Mouse (Mus musculus): ENCODE results near the gene Tunar. TPM values are rescaled to one million over a fixed set of nuclear protein-coding genes. Genes with fewer than 3 reads are reported as not detected.
A peak's percentile ranks its signal among the peaks of the same experiment; 100 is the strongest.

Tunar gene
- polyA plus RNA-seq, 1 experiment from 2014 or later = 0.21 TPM

GRCm38 (mm10) chr12:105398172-105398571 lies 64.5 kb downstream of the Tunar start:
- no peaks in the 10 kb centered on the region for H3K36me3 ChIP-seq (ENCODE audit: insufficient read depth)
- no peak overlapping the region for H3K27ac ChIP-seq (ENCODE audit: low read depth)
- 0 out of 2 replicates have a peak, but pooled peaks cover 3% of the 10 kb centered on the region for H3K4me1 ChIP-seq (ENCODE audit: insufficient read depth)
- H3K9ac ChIP-seq = no peak overlapping the region
- no peak overlapping the region for H3K4me2 ChIP-seq
- ATAC-seq (ENCODE audit: insufficient read depth) = 0 out of 2 replicates have a peak, but pooled peaks have one; percentile 14
- H3K9me3 ChIP-seq (ENCODE audit: low read depth, low read length) = peaks cover 7% of the 10 kb centered on the region; the same call in 1 of the 2 replicates
- TF ChIP-seq CTCF (IDR thresholded peaks at IDR 0.05; ENCODE audit: low read depth) = no peak
- no peaks in the 10 kb centered on the region for H3K27me3 ChIP-seq (ENCODE audit: insufficient read depth, low read length)
- 27% methylated on average over 5 of the region's 5 CpGs for WGBS
- peak; percentile 32 for DNase-seq
- H3K4me3 ChIP-seq (ENCODE audit: low read depth, low read length) = no peak overlapping the region

DNA sequence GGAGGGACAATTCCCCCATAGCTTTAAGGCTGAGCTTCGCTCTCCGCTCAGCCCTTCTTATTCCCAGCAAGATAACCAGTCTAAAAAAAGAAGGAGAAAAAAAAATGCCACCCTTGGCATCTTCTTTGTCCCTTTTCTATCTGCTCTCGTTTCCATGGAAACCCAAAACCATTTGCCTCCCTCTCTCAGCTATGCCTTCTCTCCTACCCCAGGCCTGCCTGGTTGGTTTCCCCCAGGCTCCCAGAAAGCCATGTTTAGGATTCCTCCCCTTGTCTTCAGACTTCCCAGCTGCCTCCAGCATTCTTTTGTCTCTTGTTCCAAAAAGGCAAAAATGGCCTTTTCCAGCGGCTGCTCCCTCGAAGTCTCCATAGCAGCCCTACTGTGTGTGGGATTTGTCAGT lies 70.1 kb downstream of the Tunar start:
- whole genome bisulfite sequencing = 89% methylated on average over 5 of the region's 5 CpGs
- ATAC-seq (ENCODE audit: insufficient read depth) (no peak), DNase-seq (no peak)
- Histone ChIP-seq H3K36me3 (ENCODE audit: insufficient read depth) (no peaks in the 10 kb centered on the region), H3K4me3 (ENCODE audit: low read depth, low read length) (no peak overlapping the region), H3K27ac (ENCODE audit: low read depth) (no peak overlapping the region), H3K9ac (no peak overlapping the region), H3K27me3 (ENCODE audit: insufficient read depth, low read length) (no peaks in the 10 kb centered on the region), H3K4me2 (no peak overlapping the region), H3K9me3 (ENCODE audit: low read depth, low read length) (peaks cover 7% of the 10 kb centered on the region; the same call in 1 of the 2 replicates), H3K4me1 (ENCODE audit: insufficient read depth) (no peaks in the 10 kb centered on the region)
- no peak for TF ChIP-seq CTCF (IDR thresholded peaks at IDR 0.05; ENCODE audit: low read depth)

GRCm38 (mm10) chr12:105406008-105406407 lies 72.3 kb downstream of the Tunar start:
- TF ChIP-seq CTCF (IDR thresholded peaks at IDR 0.05; ENCODE audit: low read depth) = no peak
- no peak overlapping the region for H3K9ac ChIP-seq
- H3K9me3 ChIP-seq (ENCODE audit: low read depth, low read length) = no peaks in the 10 kb centered on the region
- 53% methylated on average over 6 of the region's 6 CpGs for WGBS
- H3K36me3 ChIP-seq (ENCODE audit: insufficient read depth) = no peaks in the 10 kb centered on the region
- H3K4me2 ChIP-seq = no peak overlapping the region
- H3K27ac ChIP-seq (ENCODE audit: low read depth) = no peak overlapping the region
- DNase-seq (no peak), ATAC-seq (ENCODE audit: insufficient read depth) (no peak)
- H3K4me1 ChIP-seq (ENCODE audit: insufficient read depth) = no peaks in the 10 kb centered on the region
- no peaks in the 10 kb centered on the region for H3K27me3 ChIP-seq (ENCODE audit: insufficient read depth, low read length)
- H3K4me3 ChIP-seq (ENCODE audit: low read depth, low read length) = no peak overlapping the region

DNA sequence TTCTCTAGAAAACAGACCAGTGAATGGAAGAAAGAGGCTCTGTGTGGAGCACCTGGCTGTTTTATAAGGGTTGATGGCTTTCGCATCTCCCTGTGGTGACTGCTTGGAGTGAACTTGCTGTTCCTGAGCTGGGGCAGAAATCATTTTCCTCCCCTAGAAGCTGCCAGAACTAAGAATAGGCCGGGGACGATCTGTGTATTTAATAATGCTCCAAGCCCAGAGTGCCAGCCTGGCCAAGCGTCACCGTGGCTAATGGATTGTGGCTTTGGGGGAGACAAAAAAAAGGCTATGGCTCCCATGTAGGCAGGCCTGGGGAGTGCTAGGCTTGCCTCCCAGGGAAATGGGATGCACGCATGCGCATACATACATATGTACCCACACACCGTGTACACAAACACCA lies 80.2 kb downstream of the Tunar start:
- DNase-seq = no peak
- Histone ChIP-seq H3K9me3 (ENCODE audit: low read depth, low read length) (no peaks in the 10 kb centered on the region), H3K4me2 (no peak overlapping the region), H3K27ac (ENCODE audit: low read depth) (no peak overlapping the region), H3K36me3 (ENCODE audit: insufficient read depth) (no peaks in the 10 kb centered on the region), H3K27me3 (ENCODE audit: insufficient read depth, low read length) (no peaks in the 10 kb centered on the region), H3K4me3 (ENCODE audit: low read depth, low read length) (no peak overlapping the region), H3K4me1 (ENCODE audit: insufficient read depth) (no peaks in the 10 kb centered on the region), H3K9ac (no peak overlapping the region)
- TF ChIP-seq CTCF (IDR thresholded peaks at IDR 0.05; ENCODE audit: low read depth) = no peak
- ATAC-seq (ENCODE audit: insufficient read depth) = no peak
- 89% methylated on average over 8 of the region's 8 CpGs for WGBS

DNA sequence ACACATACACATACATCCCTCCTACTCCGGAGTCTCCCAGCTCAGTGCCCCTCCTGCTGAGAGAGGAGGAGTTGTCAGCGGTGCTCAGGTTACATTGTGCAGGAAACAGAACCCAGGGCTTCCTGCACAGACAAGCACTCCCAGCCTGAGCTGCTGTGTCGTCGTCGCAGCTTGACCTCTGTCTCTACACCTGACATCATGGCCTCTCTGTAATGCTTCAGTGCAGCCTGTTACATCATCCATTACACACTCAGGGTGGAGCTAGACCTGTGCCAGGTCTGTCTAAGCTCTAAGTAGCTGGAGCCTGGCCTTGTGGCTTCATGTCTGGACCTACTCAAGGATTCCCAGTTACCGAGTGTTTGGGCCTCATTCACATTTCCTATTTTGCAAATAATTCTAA lies 86.8 kb downstream of the Tunar start:
- Histone ChIP-seq H3K9me3 (ENCODE audit: low read depth, low read length) (no peaks in the 10 kb centered on the region), H3K4me2 (no peak overlapping the region), H3K27ac (ENCODE audit: low read depth) (no peak overlapping the region), H3K36me3 (ENCODE audit: insufficient read depth) (no peaks in the 10 kb centered on the region), H3K4me3 (ENCODE audit: low read depth, low read length) (no peak overlapping the region), H3K4me1 (ENCODE audit: insufficient read depth) (no peaks in the 10 kb centered on the region), H3K27me3 (ENCODE audit: insufficient read depth, low read length) (no peaks in the 10 kb centered on the region), H3K9ac (no peak overlapping the region)
- ATAC-seq (ENCODE audit: insufficient read depth) (no peak), DNase-seq (no peak)
- WGBS = 34% methylated on average over 6 of the region's 6 CpGs
- TF ChIP-seq CTCF (IDR thresholded peaks at IDR 0.05; ENCODE audit: low read depth) = no peak

DNA sequence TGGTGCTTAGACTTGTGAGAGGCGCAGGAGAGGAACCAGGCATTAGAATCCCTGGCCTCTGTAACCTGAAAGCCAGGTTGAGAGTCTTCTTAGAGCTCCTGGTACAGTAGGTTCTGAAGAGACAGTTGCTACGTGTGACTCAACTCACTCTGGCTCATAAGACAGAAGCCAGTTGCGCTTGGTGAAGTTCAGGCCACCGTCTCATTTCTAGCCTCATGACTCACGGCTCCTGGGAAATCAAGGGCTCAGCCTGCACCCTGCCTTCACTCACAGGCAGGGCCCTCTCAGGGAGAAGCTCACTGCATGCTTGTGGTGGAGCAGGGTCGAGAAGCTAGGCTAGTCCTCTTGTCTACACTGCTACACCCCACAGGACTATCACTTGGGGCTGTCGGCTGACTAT lies 92.9 kb downstream of the Tunar start:
- H3K4me1 ChIP-seq (ENCODE audit: insufficient read depth) = no peaks in the 10 kb centered on the region
- TF ChIP-seq CTCF (IDR thresholded peaks at IDR 0.05; ENCODE audit: low read depth) = no peak

DNA sequence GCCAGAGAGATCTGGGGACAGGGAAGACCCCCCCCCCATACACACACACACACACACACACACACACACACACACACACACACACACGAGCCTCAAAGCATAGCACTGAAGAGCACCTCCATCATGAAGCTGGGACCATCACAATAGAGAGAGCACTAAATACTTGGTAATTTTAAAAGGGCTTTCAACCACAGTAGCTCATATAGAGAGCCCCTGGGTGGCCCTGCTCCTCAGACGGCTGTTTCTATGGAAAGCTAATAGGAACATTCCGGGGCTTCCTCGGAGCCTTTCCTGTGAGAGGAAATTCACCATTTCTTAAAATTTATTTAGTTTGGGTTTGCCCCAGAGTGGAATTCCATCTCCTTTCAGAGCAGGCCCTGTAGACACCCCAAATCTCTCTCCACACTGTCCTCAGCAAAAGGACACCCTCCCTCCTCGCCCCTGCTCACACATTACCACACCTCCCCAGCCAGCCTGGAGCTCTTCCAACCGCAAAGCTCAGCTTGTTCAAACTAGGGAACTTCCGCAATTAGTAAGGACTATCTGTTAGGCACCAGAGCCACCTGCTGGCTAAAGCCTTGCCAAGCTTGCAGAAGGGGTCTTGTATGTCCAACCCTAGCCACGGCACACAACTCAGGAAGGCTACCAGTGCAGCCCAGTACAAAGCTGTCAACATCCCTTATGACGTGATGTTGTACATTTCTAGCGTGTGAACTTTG lies 93.5 kb downstream of the Tunar start:
- peak; percentile 91 for ATAC-seq (ENCODE audit: insufficient read depth)
- Histone ChIP-seq H3K27me3 (ENCODE audit: insufficient read depth, low read length) (no peaks in the 10 kb centered on the region), H3K36me3 (ENCODE audit: insufficient read depth) (no peaks in the 10 kb centered on the region), H3K4me1 (ENCODE audit: insufficient read depth) (no peaks in the 10 kb centered on the region), H3K9ac (no peak overlapping the region), H3K4me3 (ENCODE audit: low read depth, low read length) (no peak overlapping the region), H3K9me3 (ENCODE audit: low read depth, low read length) (no peaks in the 10 kb centered on the region), H3K27ac (ENCODE audit: low read depth) (no peak overlapping the region), H3K4me2 (peak overlapping the region; percentile 39; the same call in 1 of the 2 replicates)
- DNase-seq = peak; percentile 97
- TF ChIP-seq CTCF (IDR thresholded peaks at IDR 0.05; ENCODE audit: low read depth) = peak; percentile 90
- 20% methylated on average over 10 of the region's 10 CpGs for WGBS

More for the DNA sequence above, 92.9 kb downstream of the Tunar start:
- ATAC-seq (ENCODE audit: insufficient read depth) = no peak
- H3K27me3 ChIP-seq (ENCODE audit: insufficient read depth, low read length) = no peaks in the 10 kb centered on the region
- no peak overlapping the region for H3K27ac ChIP-seq (ENCODE audit: low read depth)
- no peaks in the 10 kb centered on the region for H3K9me3 ChIP-seq (ENCODE audit: low read depth, low read length)
- no peak for DNase-seq
- H3K9ac ChIP-seq = no peak overlapping the region
- H3K36me3 ChIP-seq (ENCODE audit: insufficient read depth) = no peaks in the 10 kb centered on the region
- 57% methylated on average over 7 of the region's 7 CpGs for WGBS
- no peak overlapping the region for H3K4me2 ChIP-seq
- no peak overlapping the region for H3K4me3 ChIP-seq (ENCODE audit: low read depth, low read length)

All from lung, embryonic 14.5 days (tissue).